Comparison of ENCODE assay signal across 17 mouse cellular contexts in genomic region chr3:55553031-55553430, GRCm38 (mm10).
DNase-seq lines count a peak whose midpoint lies in the region.
"Had no signal": no experiment of that assay in that cellular context is flagged by ENCODE, and none has a peak within 500 bp of the region (broad histone marks: within the 10 kb centered on the region; RNA-seq: fewer than 3 reads in every experiment).

No protein-coding gene starts in this region.

- no peaks in the 10 kb centered on the region for H3K27me3 ChIP-seq in heart, embryonic 10.5 days (ENCODE audit: insufficient read depth, poor library complexity, severe bottlenecking)
- H3K27me3 ChIP-seq: CH12.LX, Patski had no signal

- H3K36me3 ChIP-seq in heart, embryonic 10.5 days, result no peaks in the 10 kb centered on the region
- H3K36me3 ChIP-seq: G1E had no signal

- H3K27ac ChIP-seq in heart, embryonic 10.5 days, result no peak overlapping the region

- intact Hi-C loops in heart, postnatal 36 days (cut with DNase I), result no loop called here

- DNase-seq in heart, adult 11 months, result peak; percentile 59
- DNase-seq in heart, adult 9 months (ENCODE audit: low spot score in 2 of 2), result no peak
- DNase-seq in heart, embryonic 10.5 days (ENCODE audit: low spot score), result peak; percentile 69
- no peak for DNase-seq in heart, postnatal 36 days
- DNase-seq: adrenal gland, adult 2 months; adrenal gland, adult 8-10 months; adrenal gland, postnatal 10 days; adrenal gland, postnatal 14 days; adrenal gland, postnatal 25 days; adrenal gland, postnatal 36 days; B cell, adult 2 months; cerebellum, adult 11 months; cerebellum, adult 11-12 months; cerebellum, adult 18-20 months had no signal

- H3K4me1 ChIP-seq in heart, embryonic 10.5 days, result 0 out of 2 replicates have a peak, but pooled peaks cover 6% of the 10 kb centered on the region

- no peak overlapping the region for H3K4me3 ChIP-seq in heart, embryonic 10.5 days

- WGBS in heart, embryonic 10.5 days, result 89% methylated on average over 9 of the region's 9 CpGs

- H3K9me3 ChIP-seq in heart, embryonic 10.5 days, result no peaks in the 10 kb centered on the region

Comparison
In these comparisons a context has a peak if more than half of its experiments do, and no peak if none do; other contexts are left out.
1. DNase-seq: peak in heart, adult 11 months (single experiment) and heart, embryonic 10.5 days (single experiment); none in heart, adult 9 months (0 of 2) and heart, postnatal 36 days (0 of 2).